Mouse (Mus musculus): Measurements from ENCODE around the gene Rnd3. TPM values are rescaled to one million over a fixed set of nuclear protein-coding genes. Genes with fewer than 3 reads are reported as not detected.

Rnd3 gene
- polyA plus RNA-seq, 1 experiment from 2014 or later: 33.1 TPM

DNA sequence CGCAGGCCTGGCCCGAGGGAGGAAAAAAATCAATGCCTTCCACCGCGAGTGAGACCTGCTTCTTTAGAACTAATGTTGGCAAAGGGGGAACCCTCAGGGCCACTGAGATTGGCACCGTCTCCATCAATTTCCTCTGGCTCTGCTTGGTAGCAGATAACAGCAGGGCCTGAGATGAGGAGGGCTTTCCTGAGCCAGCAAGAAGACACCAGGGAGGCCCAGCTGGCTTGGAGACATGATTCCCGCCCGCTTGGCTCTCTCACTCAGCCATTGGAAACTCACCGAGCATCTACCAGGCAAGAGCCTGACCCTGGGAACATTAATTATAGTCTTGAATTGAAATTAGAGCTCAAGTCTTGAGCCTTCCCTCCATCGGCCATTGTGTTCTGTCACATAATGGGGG, 48.9 kb downstream of the Rnd3 start:
- Histone ChIP-seq H3K27me3 (replicated peaks; ENCODE audit: control insufficient read depth, insufficient read depth, low read length) (no peaks in the 10 kb centered on the region), H3K9me3 (ENCODE audit: control insufficient read depth, low read length) (no peaks in the 10 kb centered on the region), H3K4me3 (ENCODE audit: low read depth, low read length) (no peak overlapping the region), H3K9ac (ENCODE audit: low read depth, low read length) (no peak overlapping the region), H3K4me2 (no peak overlapping the region), H3K36me3 (ENCODE audit: control insufficient read depth, insufficient read depth, low read length) (no peaks in the 10 kb centered on the region), H3K27ac (ENCODE audit: low read depth, low read length) (no peak overlapping the region), H3K4me1 (replicated peaks; ENCODE audit: control insufficient read depth, insufficient read depth, low read length) (no peaks in the 10 kb centered on the region)
- ATAC-seq (replicated peaks; ENCODE audit: low FRiP score) (no peak), DNase-seq (ENCODE audit: low spot score) (no peak)
- 64% methylated on average over 9 of the region's 9 CpGs for WGBS

DNA sequence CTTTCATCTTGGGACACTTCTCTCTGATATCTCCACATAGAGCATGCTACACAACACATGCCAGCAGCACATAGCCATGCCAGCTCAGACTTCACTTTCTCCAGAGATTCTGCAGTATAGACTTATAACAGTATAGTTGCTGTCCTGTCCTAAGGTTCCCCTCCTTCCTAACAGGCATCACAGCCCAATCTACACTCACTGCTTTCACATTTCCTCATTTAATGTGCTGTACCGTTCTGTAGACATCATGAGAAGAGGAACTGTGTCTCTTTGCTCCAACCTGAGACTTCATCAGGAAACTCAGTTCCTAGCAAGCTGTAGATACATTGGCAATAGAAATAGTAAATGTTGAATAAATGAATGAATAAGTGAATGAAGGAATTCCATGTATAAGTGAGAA, 49.7 kb downstream of the Rnd3 start:
- Histone ChIP-seq H3K9me3 (ENCODE audit: control insufficient read depth, low read length) (no peaks in the 10 kb centered on the region), H3K27me3 (replicated peaks; ENCODE audit: control insufficient read depth, insufficient read depth, low read length) (no peaks in the 10 kb centered on the region), H3K4me3 (ENCODE audit: low read depth, low read length) (no peak overlapping the region), H3K4me1 (replicated peaks; ENCODE audit: control insufficient read depth, insufficient read depth, low read length) (no peaks in the 10 kb centered on the region), H3K27ac (ENCODE audit: low read depth, low read length) (no peak overlapping the region), H3K4me2 (no peak overlapping the region), H3K36me3 (ENCODE audit: control insufficient read depth, insufficient read depth, low read length) (no peaks in the 10 kb centered on the region), H3K9ac (ENCODE audit: low read depth, low read length) (no peak overlapping the region)
- WGBS: 46% methylated on average over 1 of the region's 1 CpGs
- no peak for DNase-seq (ENCODE audit: low spot score)
- ATAC-seq (replicated peaks; ENCODE audit: low FRiP score): no peak

DNA sequence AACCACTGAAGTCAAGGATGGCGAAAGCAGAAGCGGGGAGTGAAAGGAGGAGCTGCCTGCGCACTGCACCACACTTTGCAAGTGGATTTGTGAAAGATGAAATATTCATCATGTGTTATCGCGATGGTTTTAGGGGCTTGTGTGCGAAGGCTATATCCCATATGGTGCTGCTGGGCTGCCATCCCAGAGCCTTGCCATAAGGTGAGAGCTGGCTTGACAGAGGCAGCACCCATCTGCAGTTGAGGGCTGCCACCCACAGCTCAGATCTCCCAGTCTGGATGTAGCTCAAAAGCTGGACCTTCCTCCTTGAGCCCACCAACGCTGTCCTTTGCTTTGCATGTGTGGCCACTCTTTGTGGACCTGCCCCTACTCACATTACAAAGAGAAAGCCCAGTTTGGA, 58.2 kb downstream of the Rnd3 start:
- WGBS: 78% methylated on average over 7 of the region's 7 CpGs
- no peaks in the 10 kb centered on the region for H3K9me3 ChIP-seq (ENCODE audit: control insufficient read depth, low read length)
- H3K4me3 ChIP-seq (ENCODE audit: low read depth, low read length): no peak overlapping the region
- no peak for DNase-seq (ENCODE audit: low spot score)
- no peaks in the 10 kb centered on the region for H3K36me3 ChIP-seq (ENCODE audit: control insufficient read depth, insufficient read depth, low read length)
- no peak overlapping the region for H3K4me2 ChIP-seq
- no peaks in the 10 kb centered on the region for H3K27me3 ChIP-seq (replicated peaks; ENCODE audit: control insufficient read depth, insufficient read depth, low read length)
- no peak overlapping the region for H3K9ac ChIP-seq (ENCODE audit: low read depth, low read length)
- no peaks in the 10 kb centered on the region for H3K4me1 ChIP-seq (replicated peaks; ENCODE audit: control insufficient read depth, insufficient read depth, low read length)
- no peak for ATAC-seq (replicated peaks; ENCODE audit: low FRiP score)
- no peak overlapping the region for H3K27ac ChIP-seq (ENCODE audit: low read depth, low read length)

DNA sequence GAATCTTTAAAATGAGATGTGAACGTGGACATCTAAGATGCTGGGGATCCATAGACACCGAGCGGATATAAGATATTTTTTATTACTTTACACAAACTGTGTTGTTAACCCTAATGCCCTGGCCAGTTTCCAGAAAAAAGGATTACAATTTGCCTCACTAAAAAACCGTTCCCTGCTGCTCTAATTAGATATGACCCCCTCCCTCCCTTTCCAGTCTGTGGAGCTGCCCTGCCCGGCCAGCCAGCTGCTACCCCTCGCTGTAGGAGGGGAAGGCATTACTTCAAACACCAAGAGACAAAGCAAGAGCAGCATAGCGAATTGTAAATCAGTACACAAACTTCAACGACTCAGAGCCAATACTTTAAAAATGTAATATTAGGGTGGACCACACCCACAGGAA, 58.9 kb downstream of the Rnd3 start:
- no peaks in the 10 kb centered on the region for H3K27me3 ChIP-seq (replicated peaks; ENCODE audit: control insufficient read depth, insufficient read depth, low read length)
- no peak overlapping the region for H3K4me2 ChIP-seq
- no peak for DNase-seq (ENCODE audit: low spot score)
- H3K27ac ChIP-seq (ENCODE audit: low read depth, low read length): no peak overlapping the region
- WGBS: 60% methylated on average over 8 of the region's 8 CpGs
- no peaks in the 10 kb centered on the region for H3K4me1 ChIP-seq (replicated peaks; ENCODE audit: control insufficient read depth, insufficient read depth, low read length)
- no peaks in the 10 kb centered on the region for H3K9me3 ChIP-seq (ENCODE audit: control insufficient read depth, low read length)
- H3K4me3 ChIP-seq (ENCODE audit: low read depth, low read length): no peak overlapping the region
- no peak for ATAC-seq (replicated peaks; ENCODE audit: low FRiP score)
- no peak overlapping the region for H3K9ac ChIP-seq (ENCODE audit: low read depth, low read length)
- no peaks in the 10 kb centered on the region for H3K36me3 ChIP-seq (ENCODE audit: control insufficient read depth, insufficient read depth, low read length)

DNA sequence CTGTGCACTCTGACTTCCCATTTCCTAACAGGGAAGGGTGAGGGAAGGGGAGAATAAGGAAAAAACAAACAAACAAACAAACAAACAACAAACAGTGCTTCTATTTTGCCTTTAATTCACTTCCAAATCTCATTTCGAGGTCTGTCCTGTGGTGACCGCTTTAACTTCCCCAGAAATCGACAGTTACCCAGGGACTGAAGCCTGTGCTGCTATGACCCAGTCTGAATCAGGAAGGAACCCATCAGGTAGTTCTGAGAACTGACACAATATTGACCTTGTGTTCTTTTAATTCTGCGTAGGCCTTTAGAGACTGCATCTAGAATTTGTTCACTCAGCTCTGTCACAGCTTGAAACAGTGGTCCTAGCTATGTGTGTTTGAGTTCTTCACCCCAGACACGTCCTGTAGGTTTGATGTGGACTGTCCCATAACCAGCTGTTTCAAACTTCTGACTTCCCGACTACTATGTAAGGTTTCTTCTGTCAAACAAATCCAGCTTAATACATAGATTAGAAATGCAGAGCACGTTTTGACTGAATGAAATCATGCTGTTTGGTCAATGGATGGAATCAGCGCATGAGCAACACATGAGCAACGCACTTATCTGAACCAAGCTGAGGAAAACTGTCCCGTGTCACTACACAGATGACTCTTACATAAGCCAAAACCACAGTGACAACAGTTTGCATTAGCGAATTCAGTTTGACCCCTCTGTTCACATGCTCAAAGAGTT, 59.9 kb downstream of the Rnd3 start:
- H3K9ac ChIP-seq (ENCODE audit: low read depth, low read length): no peak overlapping the region
- H3K9me3 ChIP-seq (ENCODE audit: control insufficient read depth, low read length): no peaks in the 10 kb centered on the region
- H3K4me2 ChIP-seq: no peak overlapping the region
- H3K27me3 ChIP-seq (replicated peaks; ENCODE audit: control insufficient read depth, insufficient read depth, low read length): no peaks in the 10 kb centered on the region
- WGBS: 75% methylated on average over 11 of the region's 11 CpGs
- no peaks in the 10 kb centered on the region for H3K36me3 ChIP-seq (ENCODE audit: control insufficient read depth, insufficient read depth, low read length)
- ATAC-seq (replicated peaks; ENCODE audit: low FRiP score) (no peak), DNase-seq (ENCODE audit: low spot score) (no peak)
- H3K27ac ChIP-seq (ENCODE audit: low read depth, low read length): no peak overlapping the region
- H3K4me1 ChIP-seq (replicated peaks; ENCODE audit: control insufficient read depth, insufficient read depth, low read length): no peaks in the 10 kb centered on the region
- no peak overlapping the region for H3K4me3 ChIP-seq (ENCODE audit: low read depth, low read length)

DNA sequence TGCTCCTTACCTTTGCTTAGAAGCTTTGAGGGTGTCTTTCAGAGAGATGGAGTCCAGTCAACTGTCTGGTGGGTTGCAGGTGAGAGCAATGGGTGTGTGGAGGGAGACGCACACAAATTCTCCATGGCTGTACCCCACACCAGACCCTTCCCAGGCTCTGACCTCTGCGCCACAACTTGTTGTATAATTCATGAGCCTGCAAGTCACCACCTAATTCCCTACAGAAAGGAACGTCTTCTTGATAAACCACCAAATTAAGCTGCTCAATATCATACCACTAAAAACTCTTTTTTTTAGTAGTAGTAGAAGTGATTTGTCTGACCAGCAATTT, 60.8 kb downstream of the Rnd3 start:
- no peak overlapping the region for H3K9ac ChIP-seq (ENCODE audit: low read depth, low read length)
- H3K36me3 ChIP-seq (ENCODE audit: control insufficient read depth, insufficient read depth, low read length): no peaks in the 10 kb centered on the region
- H3K4me2 ChIP-seq: no peak overlapping the region
- H3K27ac ChIP-seq (ENCODE audit: low read depth, low read length): no peak overlapping the region
- DNase-seq (ENCODE audit: low spot score) (no peak), ATAC-seq (replicated peaks; ENCODE audit: low FRiP score) (no peak)
- no peaks in the 10 kb centered on the region for H3K4me1 ChIP-seq (replicated peaks; ENCODE audit: control insufficient read depth, insufficient read depth, low read length)
- H3K4me3 ChIP-seq (ENCODE audit: low read depth, low read length): no peak overlapping the region
- H3K27me3 ChIP-seq (replicated peaks; ENCODE audit: control insufficient read depth, insufficient read depth, low read length): no peaks in the 10 kb centered on the region
- 76% methylated on average over 3 of the region's 3 CpGs for WGBS
- H3K9me3 ChIP-seq (ENCODE audit: control insufficient read depth, low read length): no peaks in the 10 kb centered on the region

DNA sequence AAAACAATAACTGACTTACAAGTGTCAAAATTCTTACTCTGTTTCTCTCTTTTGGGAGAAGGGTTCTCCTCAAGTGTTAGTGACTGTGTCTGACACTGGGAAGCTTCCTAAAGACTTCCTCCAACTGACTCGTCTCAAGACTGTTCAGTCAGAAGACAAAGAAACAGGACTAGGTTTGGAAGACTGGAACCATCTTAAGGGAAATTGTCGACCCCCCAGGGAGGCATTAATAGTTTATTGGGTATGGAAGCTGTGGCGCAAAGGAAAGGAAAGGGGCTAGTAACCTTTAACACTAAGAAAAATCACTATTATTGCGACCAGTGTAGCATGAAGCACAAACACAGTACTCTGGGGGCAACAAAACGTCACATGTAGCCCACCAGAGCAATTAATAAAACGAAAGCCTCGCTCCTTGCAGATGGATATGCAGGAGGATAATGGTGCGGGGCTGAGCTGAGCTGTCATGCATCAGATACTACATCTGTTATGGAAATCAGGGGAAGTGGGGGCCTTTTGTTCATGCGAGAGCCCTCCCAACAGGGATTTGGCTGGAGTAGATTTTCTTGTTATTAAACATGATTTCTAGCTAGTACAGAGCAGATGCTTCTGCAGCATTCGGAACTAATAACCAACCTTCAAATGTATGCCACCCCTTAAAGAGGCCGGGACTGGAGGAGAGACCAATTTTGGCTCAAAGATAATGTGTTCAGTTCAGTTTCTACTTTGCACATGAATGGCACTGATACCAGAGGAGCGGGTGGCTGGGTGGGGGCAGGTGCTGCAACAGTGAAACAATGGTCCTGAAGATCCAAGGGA, 61.4 kb downstream of the Rnd3 start:
- H3K9me3 ChIP-seq (ENCODE audit: control insufficient read depth, low read length): no peaks in the 10 kb centered on the region
- WGBS: 70% methylated on average over 12 of the region's 12 CpGs

DNA sequence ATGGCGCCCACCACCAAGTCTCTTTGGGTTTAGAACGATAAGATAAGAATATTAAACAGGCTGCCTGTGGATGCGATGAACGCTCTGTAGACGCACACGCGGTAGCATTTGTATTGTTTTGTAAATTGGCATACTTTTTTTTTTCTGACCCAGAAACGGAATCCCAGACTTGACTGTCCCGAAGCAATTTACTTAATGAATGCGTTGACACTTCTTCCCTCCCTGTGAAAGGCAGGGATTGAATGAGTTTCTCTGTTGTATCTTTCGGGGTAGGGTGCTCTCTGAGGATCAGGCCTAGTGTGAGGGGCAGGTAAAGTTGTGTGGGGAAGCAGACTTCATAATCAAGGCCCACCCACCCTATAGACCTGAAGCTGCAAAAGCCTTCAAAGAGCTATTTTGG, 63.8 kb downstream of the Rnd3 start:
- Histone ChIP-seq H3K4me2 (no peak overlapping the region), H3K27ac (ENCODE audit: low read depth, low read length) (no peak overlapping the region), H3K27me3 (replicated peaks; ENCODE audit: control insufficient read depth, insufficient read depth, low read length) (no peaks in the 10 kb centered on the region), H3K4me3 (ENCODE audit: low read depth, low read length) (no peak overlapping the region), H3K4me1 (replicated peaks; ENCODE audit: control insufficient read depth, insufficient read depth, low read length) (no peaks in the 10 kb centered on the region), H3K36me3 (ENCODE audit: control insufficient read depth, insufficient read depth, low read length) (no peaks in the 10 kb centered on the region), H3K9me3 (ENCODE audit: control insufficient read depth, low read length) (no peaks in the 10 kb centered on the region), H3K9ac (ENCODE audit: low read depth, low read length) (no peak overlapping the region)
- ATAC-seq (replicated peaks; ENCODE audit: low FRiP score) (no peak), DNase-seq (ENCODE audit: low spot score) (no peak)
- 84% methylated on average over 11 of the region's 11 CpGs for WGBS

More for the DNA sequence above, 61.4 kb downstream of the Rnd3 start:
- Histone ChIP-seq H3K36me3 (ENCODE audit: control insufficient read depth, insufficient read depth, low read length) (no peaks in the 10 kb centered on the region), H3K9ac (ENCODE audit: low read depth, low read length) (no peak overlapping the region), H3K4me1 (replicated peaks; ENCODE audit: control insufficient read depth, insufficient read depth, low read length) (no peaks in the 10 kb centered on the region), H3K4me2 (no peak overlapping the region), H3K27me3 (replicated peaks; ENCODE audit: control insufficient read depth, insufficient read depth, low read length) (no peaks in the 10 kb centered on the region), H3K4me3 (ENCODE audit: low read depth, low read length) (no peak overlapping the region), H3K27ac (ENCODE audit: low read depth, low read length) (no peak overlapping the region)
- DNase-seq (ENCODE audit: low spot score) (no peak), ATAC-seq (replicated peaks; ENCODE audit: low FRiP score) (no peak)

Measured in liver, embryonic 11.5 days (tissue).